In the genomic region with DNA sequence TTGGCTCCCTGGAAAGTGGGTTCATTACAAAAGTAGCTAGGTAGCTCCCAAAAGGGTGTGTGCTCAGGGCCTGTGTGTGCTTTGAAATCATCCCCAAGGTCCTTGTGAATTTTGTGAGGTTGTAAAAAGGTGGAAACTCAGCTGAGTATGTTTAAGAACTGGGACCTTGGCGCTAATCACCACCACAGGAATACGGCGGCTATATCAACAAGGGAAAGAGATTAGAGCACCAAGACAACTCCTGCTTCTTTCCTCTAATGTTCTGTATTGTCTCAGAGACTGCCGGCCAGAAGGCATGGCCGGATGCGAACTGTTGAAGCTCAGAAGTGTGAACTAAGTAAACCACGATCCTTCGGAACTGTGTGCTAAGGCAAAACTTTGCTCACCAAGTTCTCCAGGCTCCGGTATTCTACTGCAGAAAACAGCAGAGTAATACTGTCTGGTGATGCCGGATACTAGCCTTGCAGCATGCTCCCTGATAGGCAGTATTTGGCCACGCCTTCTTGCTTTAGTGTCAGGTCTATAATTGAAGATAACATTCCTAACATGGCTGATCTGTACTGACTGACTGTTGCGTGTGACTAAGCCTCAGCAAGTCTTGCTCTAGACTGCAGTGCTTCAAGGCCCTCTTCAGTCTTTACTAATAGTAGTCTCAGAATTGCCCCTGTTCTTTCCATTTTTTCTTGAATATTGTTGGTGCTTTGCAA, we compare ENCODE assay signal across 15 mouse cellular contexts. TPM values are rescaled to one million over a fixed set of nuclear protein-coding genes. Genes with fewer than 3 reads are reported as not detected.
DNase-seq lines count a peak whose midpoint lies in the region; ATAC-seq and TF ChIP-seq lines count a peak whose summit lies in the region.
"Had no signal": no experiment of that assay in that cellular context is flagged by ENCODE, and none has a peak within 500 bp of the region (broad histone marks: within the 10 kb centered on the region; RNA-seq: fewer than 3 reads in every experiment).

No protein-coding gene starts in this region.

- peaks cover 71% of the 10 kb centered on the region for H3K4me1 ChIP-seq in megakaryocyte, embryonic 14.5 days
- 0 out of 2 replicates have a peak, but pooled peaks cover 3% of the 10 kb centered on the region for H3K4me1 ChIP-seq in stomach, embryonic 15.5 days
- H3K4me1 ChIP-seq in forebrain, embryonic 10.5 days, result 0 out of 2 replicates have a peak, but pooled peaks cover 4% of the 10 kb centered on the region
- H3K4me1 ChIP-seq: embryonic facial prominence, embryonic 13.5 days; limb, embryonic 10.5 days had no signal

- peak; percentile 66 for DNase-seq in heart, adult 11 months
- no peak for DNase-seq in heart, adult 18-20 months
- peak; percentile 83 for DNase-seq in liver
- DNase-seq in forebrain, embryonic 10.5 days (ENCODE audit: extremely low spot score, low spot score), result no peak
- no peak for DNase-seq in gastrocnemius, adult 2 months
- DNase-seq: cerebellum, postnatal 10 days; kidney, adult 8-10 months; thymus, adult 18-20 months had no signal

- ATAC-seq in megakaryocyte, adult 5-6 weeks (ENCODE audit: poor library complexity, severe bottlenecking), result no peak
- peak; percentile 91 for ATAC-seq in stomach, embryonic 15.5 days (ENCODE audit: insufficient read depth, low FRiP score, low read depth)

- H3K4me2 ChIP-seq in stomach, embryonic 15.5 days, result no peak overlapping the region
- H3K4me2 ChIP-seq: embryonic facial prominence, embryonic 13.5 days had no signal

- intact Hi-C loops in gastrocnemius, adult 2 months (cut with DNase I), result no loop called here

- H3K9me3 ChIP-seq in megakaryocyte, embryonic 14.5 days, result no peaks in the 10 kb centered on the region
- H3K9me3 ChIP-seq in stomach, embryonic 15.5 days, result no peaks in the 10 kb centered on the region
- H3K9me3 ChIP-seq in forebrain, embryonic 10.5 days, result no peaks in the 10 kb centered on the region
- H3K9me3 ChIP-seq: embryonic facial prominence, embryonic 13.5 days; limb, embryonic 10.5 days had no signal

- H3K27me3 ChIP-seq in megakaryocyte, embryonic 14.5 days (replicated peaks), result no peaks in the 10 kb centered on the region
- no peaks in the 10 kb centered on the region for H3K27me3 ChIP-seq in stomach, embryonic 15.5 days (replicated peaks)
- H3K27me3 ChIP-seq in forebrain, embryonic 10.5 days (ENCODE audit: poor library complexity, severe bottlenecking), result no peaks in the 10 kb centered on the region
- H3K27me3 ChIP-seq: embryonic facial prominence, embryonic 13.5 days had no signal

- peak overlapping the region; percentile 40; the same call in 1 of the 2 replicates for H3K27ac ChIP-seq in stomach, embryonic 15.5 days
- no peak overlapping the region for H3K27ac ChIP-seq in forebrain, embryonic 10.5 days
- no peak overlapping the region for H3K27ac ChIP-seq in gastrocnemius, adult 2 months
- H3K27ac ChIP-seq: embryonic facial prominence, embryonic 13.5 days; limb, embryonic 10.5 days; macrophage had no signal

- no peak for TF ChIP-seq CTCF in gastrocnemius, adult 2 months (IDR thresholded peaks at IDR 0.05)

- peak overlapping the region; percentile 8 for H3K4me3 ChIP-seq in megakaryocyte, embryonic 14.5 days (replicated peaks)
- H3K4me3 ChIP-seq in stomach, embryonic 15.5 days (replicated peaks), result no peak overlapping the region
- no peak overlapping the region for H3K4me3 ChIP-seq in forebrain, embryonic 10.5 days
- H3K4me3 ChIP-seq in gastrocnemius, adult 2 months, result no peak overlapping the region
- H3K4me3 ChIP-seq: embryonic facial prominence, embryonic 13.5 days; limb, embryonic 10.5 days; myocyte had no signal

- WGBS in stomach, embryonic 15.5 days, result 71% methylated on average over 12 of the region's 12 CpGs
- 90% methylated on average over 12 of the region's 12 CpGs for WGBS in forebrain, embryonic 10.5 days

- H3K36me3 ChIP-seq in megakaryocyte, embryonic 14.5 days (replicated peaks; ENCODE audit: low read length), result peaks cover 65% of the 10 kb centered on the region
- H3K36me3 ChIP-seq in stomach, embryonic 15.5 days, result no peaks in the 10 kb centered on the region
- peaks cover 30% of the 10 kb centered on the region for H3K36me3 ChIP-seq in forebrain, embryonic 10.5 days (replicated peaks)
- H3K36me3 ChIP-seq: embryonic facial prominence, embryonic 13.5 days had no signal

- H3K9ac ChIP-seq in stomach, embryonic 15.5 days, result no peak overlapping the region
- H3K9ac ChIP-seq: embryonic facial prominence, embryonic 13.5 days had no signal

RNA-seq across cellular contexts. Expression of a gene that starts 19.5 kb away (rescaled TPM):
- total RNA-seq in heart, adult 18-20 months (2021), result 10 to 100 TPM; 17.4 to 19.4 TPM
- 6.7 and 13.7 TPM in 2 replicates for polyA plus RNA-seq in megakaryocyte, embryonic 14.5 days (2012; ENCODE audit: insufficient read depth, low replicate concordance)
- total RNA-seq in megakaryocyte, adult 5-6 weeks (2015), result 25.3 and 31.1 TPM in 2 replicates
- 23.3 and 24.0 TPM in 2 replicates for total RNA-seq in megakaryocyte, adult 5-6 weeks (2017)
- polyA plus RNA-seq in stomach, embryonic 15.5 days (2015; fragmentation: Nextera tagmentation; extraction: Ambion mirVana), result 19.8 and 20.5 TPM in 2 replicates
- polyA plus RNA-seq in forebrain, embryonic 10.5 days (2016; fragmentation: Nextera tagmentation; extraction: Ambion mirVana), result 21.8 and 22.6 TPM in 2 replicates
- total RNA-seq in gastrocnemius, adult 2 months (2021), result 10 to 100 TPM; 16.8 to 17.6 TPM

RNA-seq across cellular contexts. Expression of a gene that starts 29.2 kb away (rescaled TPM):
- total RNA-seq in heart, adult 18-20 months (2021), result 10 to 100 TPM; 43.3 to 44.1 TPM
- 8.2 and 8.3 TPM in 2 replicates for polyA plus RNA-seq in megakaryocyte, embryonic 14.5 days (2012; ENCODE audit: insufficient read depth, low replicate concordance)
- total RNA-seq in megakaryocyte, adult 5-6 weeks (2015), result 23.3 and 24.6 TPM in 2 replicates
- 43.2 and 46.4 TPM in 2 replicates for total RNA-seq in megakaryocyte, adult 5-6 weeks (2017)
- 47.1 and 48.2 TPM in 2 replicates for polyA plus RNA-seq in stomach, embryonic 15.5 days (2015; fragmentation: Nextera tagmentation; extraction: Ambion mirVana)
- polyA plus RNA-seq in forebrain, embryonic 10.5 days (2016; fragmentation: Nextera tagmentation; extraction: Ambion mirVana), result 25.9 and 27.7 TPM in 2 replicates
- 10 to 100 TPM; 40.9 to 41.5 TPM for total RNA-seq in gastrocnemius, adult 2 months (2021)

Comparison
In these comparisons a context has a peak if more than half of its experiments do, and no peak if none do; other contexts are left out.
1. DNase-seq: peak in heart, adult 11 months (single experiment) and liver (single experiment); none in heart, adult 18-20 months (0 of 2), forebrain, embryonic 10.5 days (single experiment) and gastrocnemius, adult 2 months (single experiment).